Mouse (Mus musculus) cerebellum, adult 9-10 months (tissue): ENCODE measurements around the gene Pkig.

Experiments
- DNase-seq: peaks from one replicate; pipeline ENCODE4 v3.0.0; 2022

Pkig gene

DNA sequence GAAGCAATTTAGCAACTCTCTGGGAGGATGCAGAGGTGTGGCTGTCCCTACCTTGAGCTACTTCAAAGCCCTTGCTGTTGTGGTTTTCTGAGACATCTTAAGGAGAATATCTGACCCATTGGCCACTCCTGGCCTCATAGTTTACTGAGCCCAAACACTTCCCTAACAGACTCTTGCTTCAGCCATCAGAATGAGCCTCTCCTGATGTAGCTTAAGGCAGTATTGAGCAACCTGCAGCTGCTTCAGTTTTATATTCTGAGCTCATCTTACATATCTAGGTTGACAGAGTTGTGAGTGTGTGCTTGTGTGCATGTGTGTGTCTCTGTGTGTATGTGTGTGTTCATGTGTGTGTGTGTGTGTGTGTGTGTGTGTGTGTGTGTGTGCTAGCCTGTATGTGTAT lies 108.1 kb downstream of the Pkig start:
- no peak for DNase-seq

DNA sequence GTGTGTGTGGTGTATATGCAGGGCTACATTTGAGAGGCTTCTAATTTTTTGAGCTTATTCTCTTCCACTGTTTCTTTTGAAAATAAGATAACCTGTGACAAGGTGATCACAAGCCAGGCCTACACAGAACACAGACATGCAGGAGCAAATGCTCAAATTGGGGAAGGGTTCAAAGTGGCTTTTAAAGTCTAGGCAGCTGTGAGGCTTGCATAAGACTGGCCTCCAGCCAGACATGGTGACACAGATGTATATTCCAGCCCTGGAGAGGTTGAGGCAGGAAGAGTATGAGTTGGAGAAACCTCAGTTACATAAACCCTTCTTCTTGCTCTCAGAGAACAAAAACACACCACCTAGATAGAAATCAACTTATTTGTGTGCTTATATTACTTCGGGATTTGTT lies 108.7 kb downstream of the Pkig start:
- no peak for DNase-seq

DNA sequence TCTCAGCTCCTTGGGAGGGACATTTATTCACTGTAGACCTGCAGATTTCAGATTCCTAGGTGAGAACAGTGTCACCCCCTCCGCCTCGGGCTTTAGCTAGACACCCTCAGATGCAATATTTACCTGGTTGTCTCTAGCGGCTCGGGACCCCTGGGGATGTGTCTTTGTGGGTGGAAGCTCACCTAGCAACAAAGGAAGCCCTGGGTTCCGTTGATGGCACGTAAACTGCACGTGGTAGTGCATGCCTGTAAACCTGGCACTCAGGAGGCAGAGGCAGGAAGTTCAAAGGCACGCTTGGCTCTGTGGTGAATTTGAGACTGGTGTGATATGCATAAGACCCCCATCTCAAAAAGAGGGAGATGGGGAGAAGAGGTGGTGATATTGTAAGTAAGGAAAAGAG lies 112.5 kb downstream of the Pkig start:
- DNase-seq = no peak
